Mouse (Mus musculus) heart, postnatal 0 days (tissue): ENCODE results near the gene 1600014C10Rik.

Source experiments
- CTCF ChIP-seq: IDR thresholded peaks from 2 replicates; pipeline ENCODE4 v1.5.1; 2016; ENCODE audit warnings: antibody characterized with exemption, control low read depth, low read depth
- EP300 ChIP-seq: IDR thresholded peaks from 2 replicates; pipeline ENCODE4 v1.6.1; 2016; ENCODE audit warnings: antibody characterized with exemption, low read depth

GRCm38 (mm10) chr7:38219526-38219925 is 36.5 kb downstream of the 1600014C10Rik start:
- no peak for TF ChIP-seq CTCF
- no peak for TF ChIP-seq EP300
